Mouse (Mus musculus) monocyte, adult 5-6 weeks (primary cell): ENCODE measurements around the gene Col11a2. TPM values are rescaled to one million over a fixed set of nuclear protein-coding genes. Genes with fewer than 3 reads are reported as not detected.

Source experiments
- total RNA-seq: library from RNA; stranded (forward); fragments of 200-1000, 200-491, 200-594 nt; gene quantifications from 3 replicates; pipeline ENCODE4 v1.2.3, GENCODE M21; 2017

Col11a2 gene
- total RNA-seq, 1 experiment from 2014 or later = 11.2 TPM

Other genes with a start within 250 kb of the Col11a2 start
- gene Kank3, start 228.9 kb upstream of the Col11a2 start, total RNA-seq = 8.6 to 12.3 TPM (median 10.3 TPM) in 3 replicates
- 887 to 1,482 TPM (median 1,008 TPM) in 3 replicates for gene Rps28, start 214.9 kb upstream of the Col11a2 start, total RNA-seq
- 107 to 131 TPM (median 117 TPM) in 3 replicates for gene Ndufa7, start 214.9 kb upstream of the Col11a2 start, total RNA-seq
- gene Cd320, start 196.3 kb upstream of the Col11a2 start, total RNA-seq = 1.1 to 1.5 TPM in 2 of 3 replicates, not detected in the other
- gene Gm7029, start 165.6 kb upstream of the Col11a2 start, total RNA-seq = not detected in 3 replicates
- 0.48 to 4.9 TPM (median 0.96 TPM) in 3 replicates for gene Kifc1, start 148.8 kb upstream of the Col11a2 start, total RNA-seq
- 1.6 to 5.9 TPM (median 5.5 TPM) in 3 replicates for gene Platr17, start 134.3 kb upstream of the Col11a2 start, total RNA-seq
- gene Daxx, start 130.0 kb upstream of the Col11a2 start, total RNA-seq = 38.2 to 72.8 TPM (median 49.3 TPM) in 3 replicates
- 129 to 172 TPM (median 140 TPM) in 3 replicates for gene Tapbp, start 123.5 kb upstream of the Col11a2 start, total RNA-seq
- gene Zbtb22, start 123.5 kb upstream of the Col11a2 start, total RNA-seq = 21.8 to 32.2 TPM (median 31.5 TPM) in 3 replicates
- gene Rgl2, start 109.9 kb upstream of the Col11a2 start, total RNA-seq = 43.6 to 72.8 TPM (median 71.4 TPM) in 3 replicates
- 88.1 to 107 TPM (median 98.7 TPM) in 3 replicates for gene Pfdn6, start 99.1 kb upstream of the Col11a2 start, total RNA-seq
- 11.1 to 17.8 TPM (median 16.3 TPM) in 3 replicates for gene Wdr46, start 98.8 kb upstream of the Col11a2 start, total RNA-seq
- 2.6 to 4.6 TPM (median 3.5 TPM) in 3 replicates for gene B3galt4, start 87.9 kb upstream of the Col11a2 start, total RNA-seq
- gene Vps52, start 83.6 kb upstream of the Col11a2 start, total RNA-seq = 16.8 to 32.7 TPM (median 25.1 TPM) in 3 replicates
- gene Rps18, start 83.4 kb upstream of the Col11a2 start, total RNA-seq = 765 to 894 TPM (median 817 TPM) in 3 replicates
- 3,712 to 3,894 TPM (median 3,837 TPM) in 3 replicates for gene H2-K1, start 39.1 kb upstream of the Col11a2 start, total RNA-seq
- 10.9 to 15.5 TPM (median 15.1 TPM) in 3 replicates for gene Ring1, start 14.8 kb upstream of the Col11a2 start, total RNA-seq
- 77.7 to 117 TPM (median 111 TPM) in 3 replicates for gene H2-Ke6, start 11.4 kb upstream of the Col11a2 start, total RNA-seq
- 105 to 116 TPM (median 115 TPM) in 3 replicates for gene Slc39a7, start 7.8 kb upstream of the Col11a2 start, total RNA-seq
- gene Rxrb, start 7.6 kb upstream of the Col11a2 start, total RNA-seq = 34.6 to 41.0 TPM (median 40.7 TPM) in 3 replicates
- gene H2-Oa, start 52.9 kb downstream of the Col11a2 start, total RNA-seq = 7.8 to 18.9 TPM (median 17.6 TPM) in 3 replicates
- gene H2-DMa, start 80.1 kb downstream of the Col11a2 start, total RNA-seq = 55.9 to 84.5 TPM (median 72.8 TPM) in 3 replicates
- 374 to 583 TPM (median 393 TPM) in 3 replicates for gene Brd2, start 83.2 kb downstream of the Col11a2 start, total RNA-seq
- 71.7 to 98.5 TPM (median 90.4 TPM) in 3 replicates for gene H2-DMb2, start 103.9 kb downstream of the Col11a2 start, total RNA-seq
- gene H2-DMb1, start 113.6 kb downstream of the Col11a2 start, total RNA-seq = 48.2 to 62.0 TPM (median 61.5 TPM) in 3 replicates
- 145 to 195 TPM (median 175 TPM) in 3 replicates for gene Tap1, start 148.1 kb downstream of the Col11a2 start, total RNA-seq
- 119 to 198 TPM (median 134 TPM) in 3 replicates for gene Psmb9, start 148.3 kb downstream of the Col11a2 start, total RNA-seq
- gene Psmb8, start 158.3 kb downstream of the Col11a2 start, total RNA-seq = 387 to 472 TPM (median 466 TPM) in 3 replicates
- 87.6 to 119 TPM (median 96.6 TPM) in 3 replicates for gene Tap2, start 164.1 kb downstream of the Col11a2 start, total RNA-seq
- 59.1 to 84.6 TPM (median 63.2 TPM) in 3 replicates for gene H2-Ob, start 199.5 kb downstream of the Col11a2 start, total RNA-seq
- gene H2-Ab1, start 218.3 kb downstream of the Col11a2 start, total RNA-seq = 588 to 931 TPM (median 911 TPM) in 3 replicates
- gene H2-Aa, start 248.4 kb downstream of the Col11a2 start, total RNA-seq = 387 to 602 TPM (median 587 TPM) in 3 replicates